Mouse (Mus musculus): ENCODE results near the gene Exoc6b. TPM values are rescaled to one million over a fixed set of nuclear protein-coding genes. Genes with fewer than 3 reads are reported as not detected.

The Exoc6b gene
- polyA plus RNA-seq, 1 experiment from 2014 or later, result 2.0 TPM

GRCm38 (mm10) chr6:84746193-84746846 lies 323.0 kb downstream of the Exoc6b start:
- H3K9me3 ChIP-seq (ENCODE audit: low read length), result no peaks in the 10 kb centered on the region
- DNase-seq (no peak), ATAC-seq (no peak)
- no peaks in the 10 kb centered on the region for H3K36me3 ChIP-seq (replicated peaks; ENCODE audit: insufficient read depth, low read length)
- no peaks in the 10 kb centered on the region for H3K4me1 ChIP-seq (ENCODE audit: insufficient read depth)
- no peak for TF ChIP-seq EP300 (IDR thresholded peaks at IDR 0.05; ENCODE audit: low read depth)
- no peak for TF ChIP-seq CTCF (IDR thresholded peaks at IDR 0.05; ENCODE audit: low read depth)
- no peaks in the 10 kb centered on the region for H3K27me3 ChIP-seq (ENCODE audit: insufficient read depth, low read length)
- H3K27ac ChIP-seq (ENCODE audit: low read depth), result no peak overlapping the region
- whole genome bisulfite sequencing (ENCODE audit: insufficient replicate concordance), result 80% methylated on average over 5 of the region's 5 CpGs
- no peak overlapping the region for H3K4me3 ChIP-seq (ENCODE audit: low read depth, low read length)
- no peak overlapping the region for H3K4me2 ChIP-seq (ENCODE audit: low read depth, low read length)
- H3K9ac ChIP-seq (replicated peaks), result no peak overlapping the region

- Histone ChIP-seq H3K4me2 (ENCODE audit: low read depth, low read length) (no peak overlapping the region), H3K4me1 (ENCODE audit: insufficient read depth) (no peaks in the 10 kb centered on the region), H3K9me3 (ENCODE audit: low read length) (no peaks in the 10 kb centered on the region), H3K27me3 (ENCODE audit: insufficient read depth, low read length) (no peaks in the 10 kb centered on the region), H3K36me3 (replicated peaks; ENCODE audit: insufficient read depth, low read length) (no peaks in the 10 kb centered on the region), H3K4me3 (ENCODE audit: low read depth, low read length) (no peak overlapping the region), H3K27ac (ENCODE audit: low read depth) (no peak overlapping the region), H3K9ac (replicated peaks) (no peak overlapping the region)
- DNase-seq, result no peak
- no peak for TF ChIP-seq EP300 (IDR thresholded peaks at IDR 0.05; ENCODE audit: low read depth)
- no peak for TF ChIP-seq CTCF (IDR thresholded peaks at IDR 0.05; ENCODE audit: low read depth)
- ATAC-seq, result no peak
- WGBS (ENCODE audit: insufficient replicate concordance), result 74% methylated on average over 7 of the region's 7 CpGs
Observed at GRCm38 (mm10) chr6:84745570-84745969, 323.7 kb downstream of the Exoc6b start.

- ATAC-seq, result no peak
- H3K4me3 ChIP-seq (ENCODE audit: low read depth, low read length), result no peak overlapping the region
- H3K27ac ChIP-seq (ENCODE audit: low read depth), result no peak overlapping the region
- no peaks in the 10 kb centered on the region for H3K36me3 ChIP-seq (replicated peaks; ENCODE audit: insufficient read depth, low read length)
- 22% methylated on average over 3 of the region's 3 CpGs for WGBS (ENCODE audit: insufficient replicate concordance)
- no peaks in the 10 kb centered on the region for H3K4me1 ChIP-seq (ENCODE audit: insufficient read depth)
- no peaks in the 10 kb centered on the region for H3K9me3 ChIP-seq (ENCODE audit: low read length)
- H3K9ac ChIP-seq (replicated peaks), result no peak overlapping the region
- no peak for TF ChIP-seq EP300 (IDR thresholded peaks at IDR 0.05; ENCODE audit: low read depth)
- no peak for TF ChIP-seq CTCF (IDR thresholded peaks at IDR 0.05; ENCODE audit: low read depth)
- H3K4me2 ChIP-seq (ENCODE audit: low read depth, low read length), result no peak overlapping the region
- no peak for DNase-seq
- H3K27me3 ChIP-seq (ENCODE audit: insufficient read depth, low read length), result no peaks in the 10 kb centered on the region
Observed at GRCm38 (mm10) chr6:84742227-84742626, 327.1 kb downstream of the Exoc6b start.

- no peak overlapping the region for H3K4me2 ChIP-seq (ENCODE audit: low read depth, low read length)
- TF ChIP-seq EP300 (IDR thresholded peaks at IDR 0.05; ENCODE audit: low read depth) (no peak), CTCF (IDR thresholded peaks at IDR 0.05; ENCODE audit: low read depth) (peak; percentile 78)
- no peak overlapping the region for H3K9ac ChIP-seq (replicated peaks)
- H3K36me3 ChIP-seq (replicated peaks; ENCODE audit: insufficient read depth, low read length), result no peaks in the 10 kb centered on the region
- no peaks in the 10 kb centered on the region for H3K9me3 ChIP-seq (ENCODE audit: low read length)
- H3K4me3 ChIP-seq (ENCODE audit: low read depth, low read length), result no peak overlapping the region
- peak; percentile 55 for DNase-seq
- H3K27ac ChIP-seq (ENCODE audit: low read depth), result no peak overlapping the region
- H3K27me3 ChIP-seq (ENCODE audit: insufficient read depth, low read length), result no peaks in the 10 kb centered on the region
- ATAC-seq, result no peak
- 28% methylated on average over 3 of the region's 3 CpGs for WGBS (ENCODE audit: insufficient replicate concordance)
- no peaks in the 10 kb centered on the region for H3K4me1 ChIP-seq (ENCODE audit: insufficient read depth)
Observed at GRCm38 (mm10) chr6:84736942-84737341, 332.4 kb downstream of the Exoc6b start.

GRCm38 (mm10) chr6:84726876-84727275 lies 342.4 kb downstream of the Exoc6b start:
- ATAC-seq, result no peak
- TF ChIP-seq EP300 (IDR thresholded peaks at IDR 0.05; ENCODE audit: low read depth) (no peak), CTCF (IDR thresholded peaks at IDR 0.05; ENCODE audit: low read depth) (no peak)
- no peak overlapping the region for H3K4me3 ChIP-seq (ENCODE audit: low read depth, low read length)
- H3K9me3 ChIP-seq (ENCODE audit: low read length), result no peaks in the 10 kb centered on the region
- no peaks in the 10 kb centered on the region for H3K27me3 ChIP-seq (ENCODE audit: insufficient read depth, low read length)
- H3K9ac ChIP-seq (replicated peaks), result no peak overlapping the region
- no peaks in the 10 kb centered on the region for H3K36me3 ChIP-seq (replicated peaks; ENCODE audit: insufficient read depth, low read length)
- no peak overlapping the region for H3K4me2 ChIP-seq (ENCODE audit: low read depth, low read length)
- H3K27ac ChIP-seq (ENCODE audit: low read depth), result no peak overlapping the region
- H3K4me1 ChIP-seq (ENCODE audit: insufficient read depth), result no peaks in the 10 kb centered on the region
- DNase-seq, result no peak

- TF ChIP-seq CTCF (IDR thresholded peaks at IDR 0.05; ENCODE audit: low read depth) (no peak), EP300 (IDR thresholded peaks at IDR 0.05; ENCODE audit: low read depth) (no peak)
- no peaks in the 10 kb centered on the region for H3K36me3 ChIP-seq (replicated peaks; ENCODE audit: insufficient read depth, low read length)
- no peaks in the 10 kb centered on the region for H3K27me3 ChIP-seq (ENCODE audit: insufficient read depth, low read length)
- H3K4me3 ChIP-seq (ENCODE audit: low read depth, low read length), result no peak overlapping the region
- DNase-seq, result no peak
- no peaks in the 10 kb centered on the region for H3K9me3 ChIP-seq (ENCODE audit: low read length)
- no peak for ATAC-seq
- no peak overlapping the region for H3K27ac ChIP-seq (ENCODE audit: low read depth)
- no peak overlapping the region for H3K9ac ChIP-seq (replicated peaks)
- 83% methylated on average over 11 of the region's 11 CpGs for WGBS (ENCODE audit: insufficient replicate concordance)
- no peak overlapping the region for H3K4me2 ChIP-seq (ENCODE audit: low read depth, low read length)
- no peaks in the 10 kb centered on the region for H3K4me1 ChIP-seq (ENCODE audit: insufficient read depth)
Observed at GRCm38 (mm10) chr6:84713171-84713570, 356.1 kb downstream of the Exoc6b start.

- 81% methylated on average over 6 of the region's 6 CpGs for WGBS (ENCODE audit: insufficient replicate concordance)
- ATAC-seq, result no peak
- no peak for DNase-seq
- no peaks in the 10 kb centered on the region for H3K4me1 ChIP-seq (ENCODE audit: insufficient read depth)
- no peaks in the 10 kb centered on the region for H3K27me3 ChIP-seq (ENCODE audit: insufficient read depth, low read length)
- H3K36me3 ChIP-seq (replicated peaks; ENCODE audit: insufficient read depth, low read length), result no peaks in the 10 kb centered on the region
- no peak overlapping the region for H3K9ac ChIP-seq (replicated peaks)
- no peak overlapping the region for H3K27ac ChIP-seq (ENCODE audit: low read depth)
- no peak overlapping the region for H3K4me2 ChIP-seq (ENCODE audit: low read depth, low read length)
- TF ChIP-seq EP300 (IDR thresholded peaks at IDR 0.05; ENCODE audit: low read depth), result no peak
- no peak for TF ChIP-seq CTCF (IDR thresholded peaks at IDR 0.05; ENCODE audit: low read depth)
- no peak overlapping the region for H3K4me3 ChIP-seq (ENCODE audit: low read depth, low read length)
- H3K9me3 ChIP-seq (ENCODE audit: low read length), result no peaks in the 10 kb centered on the region
Observed at GRCm38 (mm10) chr6:84710831-84711230, 358.5 kb downstream of the Exoc6b start.
